Mouse (Mus musculus): ENCODE results near the gene Psmf1. TPM values are rescaled to one million over a fixed set of nuclear protein-coding genes. Genes with fewer than 3 reads are reported as not detected.

Gene Psmf1
- polyA plus RNA-seq, 1 experiment from 2014 or later, result 49.7 TPM

- Histone ChIP-seq H3K4me1 (no peaks in the 10 kb centered on the region), H3K4me2 (replicated peaks) (no peak overlapping the region), H3K9ac (no peak overlapping the region), H3K27me3 (replicated peaks) (no peaks in the 10 kb centered on the region), H3K36me3 (peaks cover 50% of the 10 kb centered on the region), H3K9me3 (no peaks in the 10 kb centered on the region), H3K27ac (no peak overlapping the region), H3K4me3 (no peak overlapping the region)
- WGBS, result 87% methylated on average over 2 of the region's 2 CpGs
- no peak for ATAC-seq (ENCODE audit: low FRiP score, low read depth)
Observed at GRCm38 (mm10) chr2:151716318-151717055, 27.5 kb downstream of the Psmf1 start.

GRCm38 (mm10) chr2:151715526-151715925 is 28.5 kb downstream of the Psmf1 start:
- Histone ChIP-seq H3K4me3 (no peak overlapping the region), H3K9me3 (no peaks in the 10 kb centered on the region), H3K27me3 (replicated peaks) (no peaks in the 10 kb centered on the region), H3K9ac (no peak overlapping the region), H3K4me1 (no peaks in the 10 kb centered on the region), H3K4me2 (replicated peaks) (no peak overlapping the region), H3K36me3 (peaks cover 42% of the 10 kb centered on the region), H3K27ac (no peak overlapping the region)
- 94% methylated on average over 4 of the region's 4 CpGs for WGBS
- no peak for ATAC-seq (ENCODE audit: low FRiP score, low read depth)

GRCm38 (mm10) chr2:151712647-151713046 is 31.3 kb downstream of the Psmf1 start:
- no peaks in the 10 kb centered on the region for H3K9me3 ChIP-seq
- 39% methylated on average over 3 of the region's 3 CpGs for WGBS
- no peaks in the 10 kb centered on the region for H3K4me1 ChIP-seq
- no peaks in the 10 kb centered on the region for H3K27me3 ChIP-seq (replicated peaks)
- H3K27ac ChIP-seq, result no peak overlapping the region
- no peak overlapping the region for H3K4me2 ChIP-seq (replicated peaks)
- no peak for ATAC-seq (ENCODE audit: low FRiP score, low read depth)
- H3K4me3 ChIP-seq, result no peak overlapping the region
- H3K36me3 ChIP-seq, result peaks cover 16% of the 10 kb centered on the region
- H3K9ac ChIP-seq, result no peak overlapping the region

- Histone ChIP-seq H3K9ac (peak overlapping the region; percentile 94), H3K36me3 (peaks cover 10% of the 10 kb centered on the region), H3K9me3 (no peaks in the 10 kb centered on the region), H3K4me1 (peaks cover 12% of the 10 kb centered on the region), H3K27ac (no peak overlapping the region), H3K27me3 (replicated peaks) (peaks cover 31% of the 10 kb centered on the region), H3K4me2 (replicated peaks) (peak overlapping the region; percentile 99), H3K4me3 (peak overlapping the region; percentile 76)
- ATAC-seq (ENCODE audit: low FRiP score, low read depth), result peak; percentile 70
- WGBS, result 3% methylated on average over 17 of the region's 17 CpGs
Observed at GRCm38 (mm10) chr2:151702851-151703190, 41.2 kb downstream of the Psmf1 start.

GRCm38 (mm10) chr2:151702146-151702850 is 41.7 kb downstream of the Psmf1 start:
- ATAC-seq (ENCODE audit: low FRiP score, low read depth), result peak; percentile 91

GRCm38 (mm10) chr2:151701231-151702145 is 42.5 kb downstream of the Psmf1 start, which contains the start of gene Tmem74b:
Tmem74b (plus strand) TSS chr2:151702008.
- peak within 1 kb of the TSS; percentile 94 for H3K9ac ChIP-seq
- H3K4me1 ChIP-seq, result peaks cover 12% of the 10 kb centered on the region
- peaks cover 5% of the 10 kb centered on the region for H3K36me3 ChIP-seq
- WGBS, result 3% methylated on average over 25 of the region's 25 CpGs
- ATAC-seq (ENCODE audit: low FRiP score, low read depth), result peak; percentile 21
- H3K9me3 ChIP-seq, result no peaks in the 10 kb centered on the region
- peak within 1 kb of the TSS; percentile 76 for H3K4me3 ChIP-seq
- no peak within 1 kb of the TSS for H3K27ac ChIP-seq
- H3K4me2 ChIP-seq (replicated peaks), result peak within 1 kb of the TSS; percentile 99
- peaks cover 31% of the 10 kb centered on the region for H3K27me3 ChIP-seq (replicated peaks)

More at GRCm38 (mm10) chr2:151702146-151702850, 41.7 kb downstream of the Psmf1 start:
- H3K27ac ChIP-seq, result no peak overlapping the region
- H3K4me1 ChIP-seq, result peaks cover 12% of the 10 kb centered on the region
- peaks cover 31% of the 10 kb centered on the region for H3K27me3 ChIP-seq (replicated peaks)
- peak overlapping the region; percentile 99 for H3K4me2 ChIP-seq (replicated peaks)
- H3K9ac ChIP-seq, result peak overlapping the region; percentile 94
- H3K4me3 ChIP-seq, result peak overlapping the region; percentile 76
- under 1% methylated on average over 97 of the region's 97 CpGs for WGBS
- no peaks in the 10 kb centered on the region for H3K9me3 ChIP-seq
- peaks cover 10% of the 10 kb centered on the region for H3K36me3 ChIP-seq

- 88% methylated on average over 4 of the region's 4 CpGs for WGBS
- H3K4me1 ChIP-seq, result no peaks in the 10 kb centered on the region
Observed at GRCm38 (mm10) chr2:151682976-151683375, 61.0 kb downstream of the Psmf1 start.

GRCm38 (mm10) chr2:151682357-151682756 is 61.6 kb downstream of the Psmf1 start:
- Histone ChIP-seq H3K4me2 (replicated peaks) (no peak overlapping the region), H3K9me3 (no peaks in the 10 kb centered on the region), H3K27ac (no peak overlapping the region), H3K4me3 (no peak overlapping the region), H3K9ac (no peak overlapping the region), H3K27me3 (replicated peaks) (no peaks in the 10 kb centered on the region), H3K4me1 (no peaks in the 10 kb centered on the region), H3K36me3 (no peaks in the 10 kb centered on the region)
- 56% methylated on average over 3 of the region's 3 CpGs for WGBS
- peak; percentile 62; the same call in 1 of the 2 replicates for ATAC-seq (ENCODE audit: low FRiP score, low read depth)

More at GRCm38 (mm10) chr2:151682976-151683375, 61.0 kb downstream of the Psmf1 start:
- Histone ChIP-seq H3K9ac (no peak overlapping the region), H3K9me3 (no peaks in the 10 kb centered on the region), H3K36me3 (no peaks in the 10 kb centered on the region), H3K27me3 (replicated peaks) (no peaks in the 10 kb centered on the region), H3K4me3 (no peak overlapping the region), H3K27ac (no peak overlapping the region), H3K4me2 (replicated peaks) (no peak overlapping the region)
- no peak for ATAC-seq (ENCODE audit: low FRiP score, low read depth)

- 69% methylated on average over 2 of the region's 2 CpGs for WGBS
- Histone ChIP-seq H3K9me3 (no peaks in the 10 kb centered on the region), H3K4me1 (no peaks in the 10 kb centered on the region), H3K27me3 (replicated peaks) (no peaks in the 10 kb centered on the region), H3K36me3 (no peaks in the 10 kb centered on the region), H3K9ac (no peak overlapping the region), H3K4me2 (replicated peaks) (no peak overlapping the region), H3K27ac (no peak overlapping the region), H3K4me3 (no peak overlapping the region)
- ATAC-seq (ENCODE audit: low FRiP score, low read depth), result no peak
Observed at GRCm38 (mm10) chr2:151676234-151676633, 67.8 kb downstream of the Psmf1 start.

GRCm38 (mm10) chr2:151670968-151671329 is 73.0 kb downstream of the Psmf1 start:
- H3K9ac ChIP-seq, result no peak overlapping the region
- peaks cover 11% of the 10 kb centered on the region; the same call in 1 of the 2 replicates for H3K27me3 ChIP-seq (replicated peaks)
- ATAC-seq (ENCODE audit: low FRiP score, low read depth), result 0 out of 2 replicates have a peak, but pooled peaks have one; percentile 17

GRCm38 (mm10) chr2:151670026-151670967 is 73.7 kb downstream of the Psmf1 start:
- Histone ChIP-seq H3K27me3 (replicated peaks) (peaks cover 11% of the 10 kb centered on the region; the same call in 1 of the 2 replicates), H3K9ac (no peak overlapping the region), H3K9me3 (no peaks in the 10 kb centered on the region), H3K4me3 (peak overlapping the region; percentile 3; the same call in 1 of the 2 replicates), H3K27ac (no peak overlapping the region), H3K4me1 (0 out of 2 replicates have a peak, but pooled peaks cover 6% of the 10 kb centered on the region), H3K4me2 (replicated peaks) (peak overlapping the region; percentile 44), H3K36me3 (no peaks in the 10 kb centered on the region)
- WGBS, result 38% methylated on average over 48 of the region's 48 CpGs
- ATAC-seq (ENCODE audit: low FRiP score, low read depth), result peak; percentile 63

More at GRCm38 (mm10) chr2:151670968-151671329, 73.0 kb downstream of the Psmf1 start:
- Histone ChIP-seq H3K4me1 (0 out of 2 replicates have a peak, but pooled peaks cover 6% of the 10 kb centered on the region), H3K36me3 (no peaks in the 10 kb centered on the region), H3K4me2 (replicated peaks) (no peak overlapping the region), H3K4me3 (no peak overlapping the region), H3K9me3 (no peaks in the 10 kb centered on the region), H3K27ac (no peak overlapping the region)
- 86% methylated on average over 1 of the region's 1 CpGs for WGBS

All from neural tube, embryonic 12.5 days (tissue).